Mouse (Mus musculus) G1E (cell line): ENCODE results near the gene Atp1b2.

Experiments
- CTCF ChIP-seq: IDR thresholded peaks from 2 replicates; pipeline ENCODE4 v1.5.1; 2012; ENCODE audit warnings: low read depth, low read length, inconsistent platforms, mixed read lengths
- GATA1 ChIP-seq: IDR thresholded peaks from 2 replicates; pipeline ENCODE4 v1.6.1; 2012; ENCODE audit warnings: borderline replicate concordance, low read length, inconsistent platforms, mixed read lengths
- GATA2 ChIP-seq: IDR thresholded peaks from 2 replicates; pipeline ENCODE4 v1.6.1; 2012; ENCODE audit warnings: low read depth, low read length, inconsistent platforms, borderline replicate concordance
- POLR2AphosphoS5 ChIP-seq: IDR thresholded peaks from 2 replicates; pipeline ENCODE4 v1.6.1; 2012; ENCODE audit warnings: low read depth, low read length, inconsistent platforms; ENCODE audit not compliant: insufficient replicate concordance
- TAL1 ChIP-seq: conservative IDR thresholded peaks from 2 replicates; pipeline ENCODE4 v1.6.1; 2012; ENCODE audit warnings: low read depth, low read length, inconsistent platforms, mixed read lengths

GRCm38 (mm10) chr11:69605726-69606490 is at the start of gene Atp1b2:
- TF ChIP-seq GATA2, result no peak
- no peak for TF ChIP-seq TAL1
- no peak for TF ChIP-seq CTCF
- no peak for TF ChIP-seq GATA1
- peak; percentile 69; the same call in 1 of the 2 replicates for TF ChIP-seq POLR2AphosphoS5
